Mouse (Mus musculus): Measurements from ENCODE around the gene Asap2. TPM values are rescaled to one million over a fixed set of nuclear protein-coding genes. Genes with fewer than 3 reads are reported as not detected.
A peak's percentile ranks its signal among the peaks of the same experiment; 100 is the strongest.

Asap2 gene
- polyA plus RNA-seq, 1 experiment from 2014 or later = 4.3 TPM

- Histone ChIP-seq H3K4me3 (ENCODE audit: low read length) (no peak overlapping the region), H3K36me3 (ENCODE audit: control insufficient read depth, insufficient read depth, low read length) (no peaks in the 10 kb centered on the region), H3K27me3 (replicated peaks; ENCODE audit: control insufficient read depth, insufficient read depth, low read length) (no peaks in the 10 kb centered on the region), H3K4me1 (ENCODE audit: control insufficient read depth, insufficient read depth, low read length) (peaks cover 10% of the 10 kb centered on the region), H3K9me3 (ENCODE audit: control insufficient read depth, low read length) (no peaks in the 10 kb centered on the region), H3K27ac (ENCODE audit: low read length) (no peak overlapping the region), H3K4me2 (ENCODE audit: low read depth, low read length) (no peak overlapping the region), H3K9ac (ENCODE audit: low read depth, low read length) (no peak overlapping the region)
- WGBS = 85% methylated on average over 2 of the region's 2 CpGs
- no peak for ATAC-seq
Observed at GRCm38 (mm10) chr12:21191546-21191945, 201.3 kb downstream of the Asap2 start.

DNA sequence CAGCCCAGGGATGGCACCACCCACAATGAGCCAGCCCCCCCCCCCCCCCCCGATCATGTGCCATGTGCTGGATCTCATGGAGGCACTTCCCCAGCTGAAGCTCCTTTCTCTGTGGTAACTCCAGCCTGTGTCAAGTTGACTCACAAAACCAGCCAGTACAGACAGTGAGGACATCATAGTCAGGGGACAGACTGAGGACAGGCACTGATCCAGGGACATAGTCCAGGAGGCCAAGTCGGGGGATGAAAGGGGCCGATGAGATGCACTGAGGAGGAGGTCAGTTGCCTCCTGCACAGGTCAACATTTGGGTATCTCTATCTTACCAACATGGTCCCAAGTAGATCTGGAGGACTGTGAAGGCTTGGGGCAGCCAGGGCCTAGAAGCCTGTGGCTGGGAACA, 205.2 kb downstream of the Asap2 start:
- Histone ChIP-seq H3K27me3 (replicated peaks; ENCODE audit: control insufficient read depth, insufficient read depth, low read length) (no peaks in the 10 kb centered on the region), H3K4me3 (ENCODE audit: low read length) (no peak overlapping the region)
- WGBS = 96% methylated on average over 3 of the region's 3 CpGs

DNA sequence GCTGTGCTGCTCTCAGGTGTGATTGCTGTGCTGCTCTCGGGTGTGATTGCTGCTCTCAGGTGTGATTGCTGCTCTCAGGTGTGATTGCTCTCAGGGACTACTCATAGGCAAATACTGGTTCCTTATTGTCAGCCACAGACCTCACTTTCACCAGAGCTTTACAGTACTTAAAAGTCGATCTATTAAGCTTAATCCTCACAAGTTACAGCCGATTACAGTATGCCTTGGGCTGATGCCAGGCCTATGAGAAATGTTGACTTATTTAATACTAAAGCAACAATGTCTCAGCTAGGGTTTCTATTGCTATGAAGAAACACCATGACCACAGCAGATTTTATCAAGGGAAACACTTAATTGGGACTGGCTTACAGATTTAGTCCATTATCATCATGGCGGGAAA, 206.2 kb downstream of the Asap2 start:
- Histone ChIP-seq H3K4me2 (ENCODE audit: low read depth, low read length) (no peak overlapping the region), H3K9me3 (ENCODE audit: control insufficient read depth, low read length) (no peaks in the 10 kb centered on the region), H3K9ac (ENCODE audit: low read depth, low read length) (no peak overlapping the region), H3K27ac (ENCODE audit: low read length) (no peak overlapping the region), H3K4me1 (ENCODE audit: control insufficient read depth, insufficient read depth, low read length) (peaks cover 1% of the 10 kb centered on the region; the same call in 1 of the 2 replicates), H3K4me3 (ENCODE audit: low read length) (no peak overlapping the region), H3K36me3 (ENCODE audit: control insufficient read depth, insufficient read depth, low read length) (0 out of 2 replicates have a peak, but pooled peaks cover 2% of the 10 kb centered on the region), H3K27me3 (replicated peaks; ENCODE audit: control insufficient read depth, insufficient read depth, low read length) (no peaks in the 10 kb centered on the region)
- WGBS = 90% methylated on average over 4 of the region's 4 CpGs
- no peak for ATAC-seq

More for the DNA sequence above, 205.2 kb downstream of the Asap2 start:
- Histone ChIP-seq H3K27ac (ENCODE audit: low read length) (no peak overlapping the region), H3K4me2 (ENCODE audit: low read depth, low read length) (no peak overlapping the region), H3K9ac (ENCODE audit: low read depth, low read length) (no peak overlapping the region), H3K4me1 (ENCODE audit: control insufficient read depth, insufficient read depth, low read length) (no peaks in the 10 kb centered on the region), H3K36me3 (ENCODE audit: control insufficient read depth, insufficient read depth, low read length) (0 out of 2 replicates have a peak, but pooled peaks cover 2% of the 10 kb centered on the region), H3K9me3 (ENCODE audit: control insufficient read depth, low read length) (no peaks in the 10 kb centered on the region)
- no peak for ATAC-seq

GRCm38 (mm10) chr12:21200613-21201012, 210.4 kb downstream of the Asap2 start:
- 86% methylated on average over 8 of the region's 8 CpGs for WGBS
- Histone ChIP-seq H3K27ac (ENCODE audit: low read length) (no peak overlapping the region), H3K4me3 (ENCODE audit: low read length) (no peak overlapping the region), H3K27me3 (replicated peaks; ENCODE audit: control insufficient read depth, insufficient read depth, low read length) (no peaks in the 10 kb centered on the region), H3K9ac (ENCODE audit: low read depth, low read length) (no peak overlapping the region), H3K9me3 (ENCODE audit: control insufficient read depth, low read length) (no peaks in the 10 kb centered on the region), H3K4me2 (ENCODE audit: low read depth, low read length) (no peak overlapping the region), H3K36me3 (ENCODE audit: control insufficient read depth, insufficient read depth, low read length) (0 out of 2 replicates have a peak, but pooled peaks cover 2% of the 10 kb centered on the region), H3K4me1 (ENCODE audit: control insufficient read depth, insufficient read depth, low read length) (peaks cover 13% of the 10 kb centered on the region)
- peak; percentile 58 for ATAC-seq

- Histone ChIP-seq H3K27ac (ENCODE audit: low read length) (no peak overlapping the region), H3K4me1 (ENCODE audit: control insufficient read depth, insufficient read depth, low read length) (peaks cover 22% of the 10 kb centered on the region), H3K36me3 (ENCODE audit: control insufficient read depth, insufficient read depth, low read length) (0 out of 2 replicates have a peak, but pooled peaks cover 2% of the 10 kb centered on the region), H3K27me3 (replicated peaks; ENCODE audit: control insufficient read depth, insufficient read depth, low read length) (no peaks in the 10 kb centered on the region), H3K4me2 (ENCODE audit: low read depth, low read length) (no peak overlapping the region), H3K9me3 (ENCODE audit: control insufficient read depth, low read length) (no peaks in the 10 kb centered on the region), H3K9ac (ENCODE audit: low read depth, low read length) (no peak overlapping the region), H3K4me3 (ENCODE audit: low read length) (no peak overlapping the region)
- 73% methylated on average over 10 of the region's 10 CpGs for WGBS
- no peak for ATAC-seq
Observed at GRCm38 (mm10) chr12:21201485-21202269, 211.4 kb downstream of the Asap2 start.

GRCm38 (mm10) chr12:21204701-21205312, 214.5 kb downstream of the Asap2 start:
- peak; percentile 40 for ATAC-seq
- Histone ChIP-seq H3K27ac (ENCODE audit: low read length) (peak overlapping the region; percentile 85), H3K36me3 (ENCODE audit: control insufficient read depth, insufficient read depth, low read length) (0 out of 2 replicates have a peak, but pooled peaks cover 3% of the 10 kb centered on the region), H3K4me1 (ENCODE audit: control insufficient read depth, insufficient read depth, low read length) (peaks cover 33% of the 10 kb centered on the region), H3K4me3 (ENCODE audit: low read length) (no peak overlapping the region), H3K27me3 (replicated peaks; ENCODE audit: control insufficient read depth, insufficient read depth, low read length) (no peaks in the 10 kb centered on the region), H3K4me2 (ENCODE audit: low read depth, low read length) (no peak overlapping the region), H3K9ac (ENCODE audit: low read depth, low read length) (no peak overlapping the region), H3K9me3 (ENCODE audit: control insufficient read depth, low read length) (no peaks in the 10 kb centered on the region)
- WGBS = 20% methylated on average over 11 of the region's 11 CpGs

DNA sequence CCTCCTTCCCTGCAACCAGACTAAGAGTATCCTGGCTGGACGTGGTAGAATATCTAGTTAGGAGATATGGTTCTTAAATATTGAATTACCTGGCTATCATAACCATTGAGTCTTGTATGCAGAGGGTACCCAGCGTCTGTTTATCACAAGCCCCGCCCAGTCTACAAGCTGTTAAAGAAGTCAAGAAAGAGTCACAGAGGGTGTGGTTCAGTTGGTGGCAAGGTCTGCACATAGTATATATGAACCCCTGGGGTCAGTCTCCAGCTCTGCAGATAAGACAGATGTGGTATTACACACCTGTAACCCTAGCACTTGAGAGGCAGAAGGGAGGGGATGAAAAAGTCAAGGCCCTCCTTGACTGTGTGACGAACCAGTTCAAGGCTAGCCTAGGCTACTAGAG, 215.5 kb downstream of the Asap2 start:
- H3K27ac ChIP-seq (ENCODE audit: low read length) = peak overlapping the region; percentile 85
- no peak overlapping the region for H3K9ac ChIP-seq (ENCODE audit: low read depth, low read length)
- no peak overlapping the region for H3K4me2 ChIP-seq (ENCODE audit: low read depth, low read length)
- H3K27me3 ChIP-seq (replicated peaks; ENCODE audit: control insufficient read depth, insufficient read depth, low read length) = no peaks in the 10 kb centered on the region
- H3K9me3 ChIP-seq (ENCODE audit: control insufficient read depth, low read length) = no peaks in the 10 kb centered on the region
- H3K4me3 ChIP-seq (ENCODE audit: low read length) = no peak overlapping the region
- H3K36me3 ChIP-seq (ENCODE audit: control insufficient read depth, insufficient read depth, low read length) = 0 out of 2 replicates have a peak, but pooled peaks cover 3% of the 10 kb centered on the region
- H3K4me1 ChIP-seq (ENCODE audit: control insufficient read depth, insufficient read depth, low read length) = peaks cover 37% of the 10 kb centered on the region
- 54% methylated on average over 4 of the region's 4 CpGs for WGBS
- peak; percentile 67 for ATAC-seq

DNA sequence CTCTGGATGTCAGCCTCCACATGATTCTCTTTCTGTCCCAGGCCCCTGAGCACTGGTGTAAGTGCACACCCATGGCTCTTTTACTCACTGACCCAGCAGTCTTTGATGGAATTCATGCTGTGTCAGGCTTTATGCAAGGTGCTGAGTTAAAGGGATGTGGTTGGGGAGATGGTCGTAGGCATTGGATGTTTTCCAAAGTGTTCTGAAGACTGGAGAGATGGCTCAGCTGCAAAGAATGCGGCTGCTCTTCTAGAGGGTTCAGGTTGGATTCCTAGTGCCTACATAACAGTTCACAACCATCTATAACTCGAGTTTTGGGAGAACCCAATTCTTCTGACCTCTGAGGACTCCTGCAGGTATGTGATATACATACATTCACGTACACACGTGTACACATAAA, 217.2 kb downstream of the Asap2 start:
- no peak overlapping the region for H3K27ac ChIP-seq (ENCODE audit: low read length)
- H3K4me1 ChIP-seq (ENCODE audit: control insufficient read depth, insufficient read depth, low read length) = peaks cover 33% of the 10 kb centered on the region
- no peak for ATAC-seq
- no peak overlapping the region for H3K4me2 ChIP-seq (ENCODE audit: low read depth, low read length)
- no peak overlapping the region for H3K9ac ChIP-seq (ENCODE audit: low read depth, low read length)
- H3K36me3 ChIP-seq (ENCODE audit: control insufficient read depth, insufficient read depth, low read length) = 0 out of 2 replicates have a peak, but pooled peaks cover 3% of the 10 kb centered on the region
- no peaks in the 10 kb centered on the region for H3K9me3 ChIP-seq (ENCODE audit: control insufficient read depth, low read length)
- H3K4me3 ChIP-seq (ENCODE audit: low read length) = no peak overlapping the region
- 88% methylated on average over 5 of the region's 5 CpGs for WGBS
- H3K27me3 ChIP-seq (replicated peaks; ENCODE audit: control insufficient read depth, insufficient read depth, low read length) = no peaks in the 10 kb centered on the region

DNA sequence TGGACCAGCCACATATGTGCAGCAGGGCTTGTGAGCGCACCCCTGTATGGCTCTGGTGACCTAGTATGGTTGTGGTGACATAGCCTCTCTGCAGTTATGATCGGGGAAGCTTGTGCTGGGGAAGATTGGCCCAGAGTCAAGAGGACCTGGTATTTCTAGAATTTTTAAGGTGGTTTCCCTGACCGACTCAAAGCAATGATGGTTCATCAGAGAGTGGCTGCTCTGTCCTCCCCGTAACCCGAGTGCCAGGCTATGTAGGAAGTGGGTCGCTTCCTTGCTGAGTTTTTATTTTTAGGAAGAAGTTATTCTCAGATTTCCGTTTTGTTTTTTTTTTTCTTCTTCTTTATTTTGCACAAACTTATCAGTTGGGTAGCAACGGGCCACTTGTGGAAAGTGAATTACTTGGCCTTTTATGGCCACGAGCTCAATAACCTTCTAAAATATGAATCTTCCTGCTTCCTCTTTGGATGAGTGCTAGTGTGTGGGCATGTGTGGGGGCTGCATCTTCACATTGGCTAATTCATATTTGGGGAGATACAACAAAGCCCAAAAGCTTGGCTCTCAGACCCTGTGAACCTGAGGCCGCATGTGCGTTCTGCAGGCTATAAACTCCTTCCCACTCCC, 218.0 kb downstream of the Asap2 start:
- H3K27ac ChIP-seq (ENCODE audit: low read length) = peak overlapping the region; percentile 57
- 0 out of 2 replicates have a peak, but pooled peaks cover 3% of the 10 kb centered on the region for H3K36me3 ChIP-seq (ENCODE audit: control insufficient read depth, insufficient read depth, low read length)
- no peak for ATAC-seq
- H3K4me1 ChIP-seq (ENCODE audit: control insufficient read depth, insufficient read depth, low read length) = peaks cover 33% of the 10 kb centered on the region
- 72% methylated on average over 11 of the region's 11 CpGs for WGBS
- H3K27me3 ChIP-seq (replicated peaks; ENCODE audit: control insufficient read depth, insufficient read depth, low read length) = no peaks in the 10 kb centered on the region
- H3K4me2 ChIP-seq (ENCODE audit: low read depth, low read length) = no peak overlapping the region
- no peak overlapping the region for H3K4me3 ChIP-seq (ENCODE audit: low read length)
- H3K9ac ChIP-seq (ENCODE audit: low read depth, low read length) = no peak overlapping the region
- H3K9me3 ChIP-seq (ENCODE audit: control insufficient read depth, low read length) = no peaks in the 10 kb centered on the region
